Mouse (Mus musculus) ES-Bruce4 (cell line): ENCODE results near the gene Tlcd2. TPM values are rescaled to one million over a fixed set of nuclear protein-coding genes. Genes with fewer than 3 reads are reported as not detected.
"Not testable (repeated sequence)": the region's sequence is repeated elsewhere in the genome, so short reads cannot be mapped to it uniquely, and the experiment has no call there.

ENCODE experiments used
- H3K27ac ChIP-seq: 2 replicates; pipeline ENCODE4 v1.5.1; 2012; ENCODE audit warnings: low read length, inconsistent platforms; ENCODE audit not compliant: insufficient read depth
- H3K27me3 ChIP-seq: 2 replicates; pipeline ENCODE4 v1.6.1; 2012; ENCODE audit warnings: mild to moderate bottlenecking, low read length, inconsistent platforms; ENCODE audit not compliant: control insufficient read depth, poor library complexity, insufficient read depth, severe bottlenecking
- H3K36me3 ChIP-seq: 2 replicates; pipeline ENCODE4 v1.6.1; 2012; ENCODE audit warnings: inconsistent platforms, mild to moderate bottlenecking, low read length, moderate library complexity; ENCODE audit not compliant: control insufficient read depth, poor library complexity, insufficient read depth, severe bottlenecking
- H3K4me1 ChIP-seq: one replicate; pipeline ENCODE4 v1.8.1; 2011; ENCODE audit warnings: low read length; ENCODE audit not compliant: control insufficient read depth, insufficient read depth
- H3K4me3 ChIP-seq: 2 replicates; pipeline ENCODE4 v1.5.1; 2011; ENCODE audit warnings: low read depth, mild to moderate bottlenecking, low read length
- H3K9ac ChIP-seq: 2 replicates; pipeline ENCODE4 v1.6.1; 2012; ENCODE audit warnings: low read depth, mild to moderate bottlenecking, inconsistent platforms; ENCODE audit not compliant: poor library complexity, severe bottlenecking
- H3K9me3 ChIP-seq: replicated peaks from 2 replicates; pipeline ENCODE4 v1.6.1; 2012; ENCODE audit warnings: mild to moderate bottlenecking, low read length, inconsistent platforms; ENCODE audit not compliant: control insufficient read depth, poor library complexity, insufficient read depth, severe bottlenecking
- CTCF ChIP-seq: IDR thresholded peaks from one replicate; pipeline ENCODE4 v1.8.1; 2011; ENCODE audit warnings: low read depth, low read length
- EP300 ChIP-seq: IDR thresholded peaks from 2 replicates; pipeline ENCODE4 v1.6.1; 2011; ENCODE audit warnings: low read depth, low read length; ENCODE audit not compliant: insufficient read depth
- POLR2A ChIP-seq: IDR thresholded peaks from one replicate; pipeline ENCODE4 v1.8.1; 2011; ENCODE audit warnings: low read length; ENCODE audit not compliant: insufficient read depth
- polyA plus RNA-seq: library from polyadenylated mRNA; stranded (reverse); fragments of >200 nt; gene quantifications from 2 replicates; pipeline ENCODE4 v1.2.4, GENCODE M21; 2011; ENCODE audit warnings: low read depth; ENCODE audit not compliant: missing spikeins, insufficient read depth, insufficient read length

Tlcd2 gene
- polyA plus RNA-seq, 1 experiment = 6.8 TPM

GRCm38 (mm10) chr11:75450936-75451335 lies 10.6 kb upstream of the Tlcd2 start:
- no peaks in the 10 kb centered on the region for H3K9me3 ChIP-seq
- H3K4me1 ChIP-seq = no peaks in the 10 kb centered on the region
- H3K27ac ChIP-seq = no peak overlapping the region
- H3K4me3 ChIP-seq = no peak overlapping the region
- H3K9ac ChIP-seq = no peak overlapping the region
- no peak for TF ChIP-seq EP300
- TF ChIP-seq CTCF = no peak
- no peak for TF ChIP-seq POLR2A
- no peaks in the 10 kb centered on the region for H3K27me3 ChIP-seq
- no peaks in the 10 kb centered on the region for H3K36me3 ChIP-seq

GRCm38 (mm10) chr11:75452081-75452480 lies 9.4 kb upstream of the Tlcd2 start:
- H3K36me3 ChIP-seq = no peaks in the 10 kb centered on the region
- H3K4me3 ChIP-seq = no peak overlapping the region
- TF ChIP-seq POLR2A (no peak), CTCF (no peak), EP300 (no peak)
- H3K27me3 ChIP-seq = no peaks in the 10 kb centered on the region
- H3K4me1 ChIP-seq = no peaks in the 10 kb centered on the region
- no peak overlapping the region for H3K27ac ChIP-seq
- no peak overlapping the region for H3K9ac ChIP-seq
- H3K9me3 ChIP-seq = no peaks in the 10 kb centered on the region

- no peaks in the 10 kb centered on the region for H3K9me3 ChIP-seq
- TF ChIP-seq EP300 (no peak), CTCF (no peak), POLR2A (no peak)
- H3K4me1 ChIP-seq = no peaks in the 10 kb centered on the region
- H3K4me3 ChIP-seq = no peak overlapping the region
- H3K27ac ChIP-seq = no peak overlapping the region
- H3K36me3 ChIP-seq = no peaks in the 10 kb centered on the region
- no peak overlapping the region for H3K9ac ChIP-seq
- no peaks in the 10 kb centered on the region for H3K27me3 ChIP-seq
Observed at GRCm38 (mm10) chr11:75452812-75453557, 8.5 kb upstream of the Tlcd2 start.

- no peaks in the 10 kb centered on the region for H3K27me3 ChIP-seq
- no peaks in the 10 kb centered on the region for H3K9me3 ChIP-seq
- peak within 1 kb of the TSS; percentile 57 for H3K4me3 ChIP-seq
- no peaks in the 10 kb centered on the region for H3K36me3 ChIP-seq
- H3K27ac ChIP-seq = no peak within 1 kb of the TSS
- no peaks in the 10 kb centered on the region for H3K4me1 ChIP-seq
- H3K9ac ChIP-seq = peak within 1 kb of the TSS; percentile 43
- TF ChIP-seq CTCF (peak; percentile 8), POLR2A (no peak)
Observed at GRCm38 (mm10) chr11:75453991-75454930, 7.3 kb upstream of the Tlcd2 start, which contains the start of gene Wdr81. Gene Wdr81 (minus strand): TSS chr11:75454717.

GRCm38 (mm10) chr11:75455041-75455736 lies 6.3 kb upstream of the Tlcd2 start:
- Histone ChIP-seq H3K4me3 (peak overlapping the region; percentile 22), H3K9ac (peak overlapping the region; percentile 43; the same call in 1 of the 2 replicates), H3K4me1 (no peaks in the 10 kb centered on the region), H3K27me3 (no peaks in the 10 kb centered on the region), H3K27ac (no peak overlapping the region), H3K9me3 (no peaks in the 10 kb centered on the region), H3K36me3 (no peaks in the 10 kb centered on the region)
- TF ChIP-seq EP300 = no peak
- no peak for TF ChIP-seq POLR2A
- TF ChIP-seq CTCF = no peak

- H3K27me3 ChIP-seq, H3K9me3 ChIP-seq, H3K4me1 ChIP-seq, H3K9ac ChIP-seq, H3K4me3 ChIP-seq, H3K27ac ChIP-seq, H3K36me3 ChIP-seq: not testable (repeated sequence)
Observed at GRCm38 (mm10) chr11:75455971-75456370, 5.5 kb upstream of the Tlcd2 start.
